Mouse (Mus musculus) left cerebral cortex, adult 8-10 months (tissue): Measurements from ENCODE around the gene Klk1b3. TPM values are rescaled to one million over a fixed set of nuclear protein-coding genes. Genes with fewer than 3 reads are reported as not detected.

Experiments used
- total RNA-seq, 4 experiments: library from RNA; stranded (reverse); gene quantifications; 2 replicates each; pipeline ENCODE4 v1.2.4; 2022

Gene Klk1b3
- total RNA-seq, 4 experiments from 2014 or later: not detected

Other genes starting within 250 kb of the Klk1b3 start
- not detected for gene Klk1b8, start 247.5 kb upstream of the Klk1b3 start, total RNA-seq
- gene Klk1b1, start 231.4 kb upstream of the Klk1b3 start, total RNA-seq: not detected
- not detected for gene Klk1b9, start 222.1 kb upstream of the Klk1b3 start, total RNA-seq
- not detected for gene Klk1b11, start 202.3 kb upstream of the Klk1b3 start, total RNA-seq
- gene Klk1b26, start 186.0 kb upstream of the Klk1b3 start, total RNA-seq: not detected
- gene Klk1b27, start 145.9 kb upstream of the Klk1b3 start, total RNA-seq: not detected
- not detected for gene Klk1b21, start 95.9 kb upstream of the Klk1b3 start, total RNA-seq
- gene Klk1b22, start 85.5 kb upstream of the Klk1b3 start, total RNA-seq: not detected
- not detected for gene Klk1b16, start 61.4 kb upstream of the Klk1b3 start, total RNA-seq
- gene Klk1b24, start 10.0 kb upstream of the Klk1b3 start, total RNA-seq: not detected
- not detected for gene Klk1b4, start 9.2 kb downstream of the Klk1b3 start, total RNA-seq
- not detected for gene Klk1b5, start 17.8 kb downstream of the Klk1b3 start, total RNA-seq
- not detected for gene Klk1, start 27.2 kb downstream of the Klk1b3 start, total RNA-seq
- not detected for gene Gm36864, start 38.0 kb downstream of the Klk1b3 start, total RNA-seq
- 1 to 10 TPM in 3 of 4 experiments, under 1 TPM in 1; 0.87 to 1.8 (median 1.4) TPM for gene 1700028J19Rik, start 48.5 kb downstream of the Klk1b3 start, total RNA-seq
- gene 2410002F23Rik, start 48.5 kb downstream of the Klk1b3 start, total RNA-seq: 10 to 100 TPM; 81.6 to 96.2 (median 87.1) TPM
- gene Acp4, start 59.2 kb downstream of the Klk1b3 start, total RNA-seq: under 1 TPM in 1 of 4 experiments, not detected in 3; 0.21 TPM
- not detected for gene Gm15517, start 63.3 kb downstream of the Klk1b3 start, total RNA-seq
- 1 to 10 TPM; 2.6 to 3.7 (median 3.1) TPM for gene Clec11a, start 108.7 kb downstream of the Klk1b3 start, total RNA-seq
- 100 to 1,000 TPM; 509 to 568 (median 540) TPM for gene Shank1, start 112.1 kb downstream of the Klk1b3 start, total RNA-seq
- gene Syt3, start 185.9 kb downstream of the Klk1b3 start, total RNA-seq: 10 to 100 TPM; 64.0 to 74.2 (median 69.8) TPM
- 1 to 10 TPM; 1.5 to 2.8 (median 2.2) TPM for gene 1700008O03Rik, start 187.6 kb downstream of the Klk1b3 start, total RNA-seq
- gene Lrrc4b, start 230.8 kb downstream of the Klk1b3 start, total RNA-seq: 100 to 1,000 TPM; 272 to 301 (median 284) TPM